Mouse (Mus musculus) left cerebral cortex, postnatal 25 days (tissue): ENCODE measurements around the gene Nipsnap3a. TPM values are rescaled to one million over a fixed set of nuclear protein-coding genes. Genes with fewer than 3 reads are reported as not detected.

Source experiments
- DNase-seq, 2 experiments: peaks; one replicate each; pipeline ENCODE4 v3.0.0; 2022; ENCODE audit warnings: low spot score in 2 of 2, mixed read lengths in 1 of 2
- intact Hi-C: fragments of 180-260 bp; cut with DNase I; formaldehyde crosslinking; loops from one replicate; pipeline ENCODE4 v1.15.1; 2025
- total RNA-seq, 2 experiments: library from RNA; stranded (reverse); gene quantifications; 2 replicates each; pipeline ENCODE4 v1.2.3; 2021

Nipsnap3a gene
- total RNA-seq = not detected

DNA sequence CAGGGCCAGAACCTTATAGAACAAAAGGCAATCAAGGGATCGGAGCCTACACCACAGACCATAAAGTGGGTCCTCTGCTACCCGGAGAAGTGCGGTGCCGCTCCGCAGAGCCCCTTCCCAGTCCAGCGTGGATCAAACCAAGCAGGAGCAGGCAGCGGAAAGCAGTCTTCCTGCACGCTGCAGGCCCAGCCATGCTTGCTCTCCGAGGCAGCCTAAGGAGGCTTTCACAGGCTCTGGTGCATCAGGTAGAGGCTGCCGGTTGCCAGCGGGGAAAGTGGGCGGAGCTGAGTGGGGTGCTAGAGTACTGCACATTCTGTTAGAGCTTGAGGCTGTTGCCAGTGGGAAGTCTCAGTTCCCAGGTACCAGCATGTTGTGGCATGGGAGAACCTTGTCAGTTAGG lies at the start of gene Nipsnap3a:
TSS of gene Nipsnap3a (plus strand) at position 25 of the 400 bp plus-strand sequence.
- intact Hi-C loops = no loop called here

GRCm38 (mm10) chr4:52946665-52947064 lies 42.4 kb upstream of the Nipsnap3a start:
- intact Hi-C loops = no loop called here
- DNase-seq = no peak

More for the DNA sequence above, at the start of gene Nipsnap3a:
- no peak for DNase-seq

GRCm38 (mm10) chr4:52949005-52949404 lies 40.1 kb upstream of the Nipsnap3a start:
- no peak for DNase-seq
- intact Hi-C loops = no loop called here

DNA sequence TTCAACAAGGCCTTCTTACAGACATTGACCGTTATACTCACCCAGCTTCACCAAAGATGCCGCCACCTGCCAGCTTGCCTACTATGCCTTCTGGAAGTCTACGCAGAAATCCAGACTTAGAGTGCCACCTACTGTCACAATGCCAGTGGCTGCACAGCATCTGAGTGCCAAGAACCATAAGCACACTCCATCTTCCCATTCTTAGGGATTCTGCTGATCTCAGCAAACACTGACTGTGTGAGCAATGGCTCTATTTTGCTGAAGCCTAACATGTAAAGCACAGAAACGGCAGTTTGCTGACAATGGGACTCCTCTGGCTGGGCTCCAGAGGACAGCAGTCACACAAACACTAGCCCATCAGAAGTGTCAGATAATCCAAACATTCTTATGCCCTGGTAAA lies 30.4 kb upstream of the Nipsnap3a start:
- intact Hi-C loops = no loop called here
- peak; percentile 50 to 82 for DNase-seq

DNA sequence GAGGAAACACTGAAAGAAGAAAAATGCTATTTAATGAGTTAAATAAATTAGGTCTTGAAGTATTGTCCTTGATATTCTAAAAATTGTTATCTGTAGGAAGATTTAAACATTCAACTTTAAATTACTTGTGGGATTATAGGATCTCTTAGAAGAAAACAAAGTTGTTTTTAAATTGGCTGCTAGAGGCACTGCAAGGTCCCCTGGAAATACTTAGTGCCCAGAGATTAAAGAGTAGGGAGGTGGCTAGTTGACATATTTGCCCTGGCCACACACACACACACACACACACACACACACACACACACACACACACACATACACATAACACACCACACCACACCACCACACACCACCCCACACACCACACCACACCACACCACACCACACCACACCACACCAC lies 24.8 kb upstream of the Nipsnap3a start, which contains the start of gene Olfr270:
TSS of gene Olfr270 (plus strand) at position 301 of the 400 bp plus-strand sequence.
- intact Hi-C loops = no loop called here
- no peak for DNase-seq

DNA sequence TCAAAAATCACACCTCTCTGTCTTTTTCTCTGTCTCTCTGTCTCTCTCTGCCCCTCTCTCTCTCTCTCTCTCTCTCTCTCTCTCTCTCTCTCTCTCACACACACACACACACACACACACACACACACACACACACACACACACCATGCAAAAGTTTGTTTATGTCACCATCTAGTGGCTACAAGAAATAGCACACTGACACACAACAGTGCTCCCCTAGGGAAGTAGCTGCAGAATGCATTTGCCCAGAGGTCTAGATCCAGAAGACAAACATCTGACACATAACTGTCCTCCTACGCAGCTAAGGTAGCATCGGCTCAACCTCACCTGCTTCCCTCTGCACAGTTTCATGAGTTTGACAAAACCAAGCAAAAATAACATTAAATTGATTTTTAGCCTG lies 3.9 kb upstream of the Nipsnap3a start:
- DNase-seq = peak; percentile 18 to 45
- intact Hi-C loops = no loop called here

DNA sequence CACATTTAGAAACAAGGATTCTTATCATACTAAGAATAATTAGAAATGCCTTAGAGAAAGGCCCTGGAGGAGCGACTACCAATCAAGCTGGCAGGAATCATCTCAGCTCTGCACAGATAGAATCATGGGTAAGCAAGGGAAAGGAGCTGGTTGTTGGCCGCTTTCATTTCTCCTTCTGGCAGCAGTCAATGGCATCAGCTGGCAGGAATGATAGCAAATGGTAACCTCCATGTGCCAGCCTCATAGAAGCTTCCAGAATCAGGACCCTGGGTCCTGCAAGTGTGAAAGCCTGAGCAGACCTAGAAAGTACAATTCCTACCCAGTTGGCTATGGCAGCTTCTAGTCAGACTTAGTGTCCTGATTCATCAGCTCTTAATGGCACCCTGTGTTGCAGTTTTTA lies 2.8 kb upstream of the Nipsnap3a start:
- no peak for DNase-seq
- intact Hi-C loops = no loop called here

DNA sequence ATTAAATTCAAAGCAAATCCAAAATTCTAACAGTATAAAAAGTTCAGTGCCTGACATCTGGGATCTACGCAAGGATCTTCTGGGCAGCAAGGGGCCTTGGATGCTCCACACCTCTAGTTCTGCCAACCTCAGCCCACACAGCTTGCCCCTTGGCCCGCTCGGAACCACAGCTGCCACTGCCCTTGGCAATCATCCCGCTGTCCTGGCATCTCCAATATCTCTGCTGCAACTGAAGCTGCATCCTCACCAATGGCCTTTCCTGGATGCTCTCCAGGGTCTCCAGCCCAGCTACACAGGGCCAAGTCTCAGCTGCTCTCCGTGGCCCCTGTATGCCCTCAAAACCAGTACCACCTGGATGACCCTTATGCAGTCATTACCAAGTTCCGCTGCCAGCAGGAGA lies 10.4 kb downstream of the Nipsnap3a start:
- DNase-seq = no peak
- intact Hi-C loops = no loop called here

DNA sequence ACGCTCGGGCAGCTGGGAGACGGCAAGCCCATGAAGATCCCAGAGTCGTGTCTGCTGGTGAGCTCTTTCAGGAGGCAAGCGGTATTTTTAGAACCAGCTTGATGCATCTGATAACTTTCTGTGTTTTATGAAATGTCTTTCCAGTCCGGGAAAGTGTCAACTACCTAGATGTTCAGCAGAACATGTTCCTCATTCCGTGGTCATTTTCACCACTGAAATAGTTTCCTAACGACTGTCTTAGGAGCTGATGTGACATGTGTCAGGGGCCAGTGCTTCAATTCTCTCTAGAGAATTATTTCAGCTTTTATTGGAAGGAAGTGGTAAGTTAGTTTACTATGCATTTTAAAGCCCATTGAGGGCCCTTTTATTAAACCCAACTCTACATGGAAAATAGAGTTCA lies 11.1 kb downstream of the Nipsnap3a start:
- intact Hi-C loops = no loop called here
- peak in 1 of 2 experiments; percentile 6 for DNase-seq

DNA sequence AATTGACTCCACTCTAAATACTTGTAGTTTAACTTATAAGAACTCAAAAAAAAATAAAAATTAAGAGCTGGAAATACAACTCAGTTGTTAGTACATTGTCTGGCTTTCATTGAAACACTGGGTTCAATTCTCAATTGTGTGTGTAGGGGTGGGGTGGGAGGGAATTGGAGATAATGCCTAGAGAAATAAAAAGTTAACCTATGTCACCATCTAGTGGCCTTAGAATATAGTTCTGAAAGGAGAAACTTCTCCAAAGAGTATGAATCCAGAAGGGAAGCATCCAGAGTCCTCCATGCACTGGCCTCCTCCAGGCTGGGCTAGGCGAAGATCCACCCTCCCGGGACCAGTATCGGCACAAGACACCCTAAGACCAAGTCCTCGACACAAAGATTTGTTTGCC lies 20.1 kb downstream of the Nipsnap3a start:
- DNase-seq = no peak
- intact Hi-C loops = no loop called here

GRCm38 (mm10) chr4:53009871-53010270 lies 20.8 kb downstream of the Nipsnap3a start:
- intact Hi-C loops = no loop called here

DNA sequence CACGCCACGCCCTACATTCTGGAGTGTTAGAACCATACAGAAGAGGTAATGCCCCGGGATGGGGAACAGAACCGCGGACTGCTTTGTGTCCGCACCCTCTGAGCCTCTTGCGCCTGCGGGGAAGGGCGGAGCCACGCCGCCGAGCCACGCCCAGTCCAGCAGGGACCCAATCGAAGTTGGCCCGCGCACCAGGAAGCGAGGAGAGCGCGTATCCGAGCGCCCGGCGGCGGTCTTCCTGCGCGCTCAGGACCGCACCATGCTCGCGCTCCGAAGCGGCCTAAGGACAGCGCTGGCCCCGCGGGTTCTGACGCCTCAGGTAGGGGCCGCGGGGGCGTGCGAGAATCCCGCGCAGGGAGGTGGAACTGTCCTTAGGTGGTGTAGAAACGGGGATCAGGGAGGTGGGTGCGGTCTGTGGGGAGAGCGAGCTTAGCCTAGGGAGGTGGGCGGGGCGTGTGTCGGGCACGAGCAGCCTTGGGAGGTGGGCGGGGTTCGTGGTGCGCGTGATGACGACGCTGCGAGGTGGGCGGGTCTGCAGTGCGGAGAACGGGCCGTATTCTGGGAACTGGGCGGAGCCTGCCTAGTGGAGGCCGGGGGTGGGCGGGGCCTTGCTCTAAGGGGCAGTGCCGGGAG lies 22.8 kb downstream of the Nipsnap3a start, which contains the start of gene Nipsnap3b:
TSS of gene Nipsnap3b (plus strand) at position 149 of the 630 bp plus-strand sequence.
- intact Hi-C loops = no loop called here
- peak; percentile 96 to 97 for DNase-seq

More at GRCm38 (mm10) chr4:53009871-53010270, 20.8 kb downstream of the Nipsnap3a start:
- no peak for DNase-seq

GRCm38 (mm10) chr4:53014421-53014820 lies 25.3 kb downstream of the Nipsnap3a start:
- intact Hi-C loops = no loop called here
- no peak for DNase-seq

GRCm38 (mm10) chr4:53015024-53015423 lies 26.0 kb downstream of the Nipsnap3a start:
- intact Hi-C loops = no loop called here
- peak in 1 of 2 experiments; percentile 37 for DNase-seq

GRCm38 (mm10) chr4:53018392-53018791 lies 29.3 kb downstream of the Nipsnap3a start:
- DNase-seq = no peak
- intact Hi-C loops = no loop called here

- no peak for DNase-seq
- intact Hi-C loops = loop anchor here (10.0 kb wide), 1 partner anchor 571 kb away; no protein-coding TSS in a partner anchor
Measured at GRCm38 (mm10) chr4:53023189-53023925, 34.3 kb downstream of the Nipsnap3a start.

GRCm38 (mm10) chr4:53024397-53024796 lies 35.3 kb downstream of the Nipsnap3a start:
- DNase-seq = peak in 1 of 2 experiments; percentile 28
- intact Hi-C loops = loop anchor here (10.0 kb wide), 1 partner anchor 570 kb away; no protein-coding TSS in a partner anchor

DNA sequence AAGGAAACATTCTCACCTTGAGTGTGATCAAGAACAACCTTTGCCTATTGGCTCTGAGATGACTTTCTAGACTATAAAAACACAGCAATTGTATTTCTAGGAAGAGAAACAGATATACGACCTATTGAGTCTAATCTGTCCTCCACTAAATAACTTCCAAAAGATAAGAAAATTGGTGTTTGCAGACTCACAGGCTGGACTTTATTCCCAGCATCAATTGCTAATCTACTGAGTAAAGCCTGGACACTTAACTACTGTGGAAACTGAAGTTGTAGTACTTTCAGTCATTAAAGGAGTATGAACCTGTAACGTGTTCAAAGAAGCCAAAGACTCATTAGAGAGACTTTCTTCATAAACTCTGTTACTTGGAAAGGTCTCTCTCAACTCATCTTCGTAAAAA lies 38.7 kb downstream of the Nipsnap3a start:
- no peak for DNase-seq
- intact Hi-C loops = loop anchor here (10.0 kb wide), 1 partner anchor 567 kb away; no protein-coding TSS in a partner anchor

DNA sequence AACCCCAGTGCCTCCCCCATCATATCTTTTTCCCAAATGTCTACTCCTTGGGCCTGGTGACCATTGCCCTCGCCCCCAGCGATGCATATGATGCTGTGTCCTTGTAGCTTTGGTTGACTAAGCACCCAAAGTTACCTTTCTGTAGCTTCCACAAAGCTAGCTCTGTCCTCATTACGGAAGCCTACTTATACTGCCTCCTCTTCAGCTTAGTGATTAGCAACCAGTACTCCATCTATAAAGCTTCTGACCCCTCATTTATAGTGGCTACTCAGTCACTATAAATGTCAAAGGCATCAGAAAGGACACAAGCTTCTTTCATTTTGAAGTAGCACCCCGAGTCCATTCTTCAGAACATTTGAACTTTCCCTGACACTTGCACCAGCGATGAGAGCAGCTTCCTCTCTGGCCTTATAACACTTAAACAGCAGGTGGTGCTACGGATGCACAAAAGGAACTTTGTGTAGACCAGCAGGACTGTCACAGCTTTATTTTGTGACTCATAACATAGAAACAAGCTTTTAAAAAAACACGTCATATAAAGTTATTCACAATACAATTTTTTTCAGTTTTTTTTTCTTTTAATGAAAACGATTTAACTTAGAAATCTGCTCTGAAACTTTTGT lies 41.4 kb downstream of the Nipsnap3a start:
- peak in 1 of 2 experiments; percentile 44 for DNase-seq
- intact Hi-C loops = loop anchor here (5.0 kb wide), 1 partner anchor 327 kb away; no protein-coding TSS in a partner anchor

DNA sequence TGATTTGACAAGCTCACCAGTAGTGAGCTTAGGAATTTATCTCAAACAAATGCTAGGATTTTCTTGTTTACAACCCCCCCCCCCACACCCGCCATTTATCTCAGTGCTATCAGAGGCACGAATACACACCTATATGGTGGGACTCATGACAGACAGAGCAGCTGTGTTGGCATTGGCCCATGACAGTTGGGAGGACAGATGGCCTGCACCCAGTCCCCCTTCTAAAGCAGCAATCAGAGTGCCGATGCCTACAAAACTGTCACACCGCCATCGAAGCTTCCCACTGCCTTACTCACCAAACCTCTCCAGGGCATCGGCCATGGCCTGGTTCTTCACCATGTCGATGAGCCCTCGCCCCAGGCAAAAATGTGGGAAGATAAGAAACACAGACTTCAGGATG lies 54.7 kb downstream of the Nipsnap3a start:
- no peak for DNase-seq
- intact Hi-C loops = no loop called here
